In the genomic region with DNA sequence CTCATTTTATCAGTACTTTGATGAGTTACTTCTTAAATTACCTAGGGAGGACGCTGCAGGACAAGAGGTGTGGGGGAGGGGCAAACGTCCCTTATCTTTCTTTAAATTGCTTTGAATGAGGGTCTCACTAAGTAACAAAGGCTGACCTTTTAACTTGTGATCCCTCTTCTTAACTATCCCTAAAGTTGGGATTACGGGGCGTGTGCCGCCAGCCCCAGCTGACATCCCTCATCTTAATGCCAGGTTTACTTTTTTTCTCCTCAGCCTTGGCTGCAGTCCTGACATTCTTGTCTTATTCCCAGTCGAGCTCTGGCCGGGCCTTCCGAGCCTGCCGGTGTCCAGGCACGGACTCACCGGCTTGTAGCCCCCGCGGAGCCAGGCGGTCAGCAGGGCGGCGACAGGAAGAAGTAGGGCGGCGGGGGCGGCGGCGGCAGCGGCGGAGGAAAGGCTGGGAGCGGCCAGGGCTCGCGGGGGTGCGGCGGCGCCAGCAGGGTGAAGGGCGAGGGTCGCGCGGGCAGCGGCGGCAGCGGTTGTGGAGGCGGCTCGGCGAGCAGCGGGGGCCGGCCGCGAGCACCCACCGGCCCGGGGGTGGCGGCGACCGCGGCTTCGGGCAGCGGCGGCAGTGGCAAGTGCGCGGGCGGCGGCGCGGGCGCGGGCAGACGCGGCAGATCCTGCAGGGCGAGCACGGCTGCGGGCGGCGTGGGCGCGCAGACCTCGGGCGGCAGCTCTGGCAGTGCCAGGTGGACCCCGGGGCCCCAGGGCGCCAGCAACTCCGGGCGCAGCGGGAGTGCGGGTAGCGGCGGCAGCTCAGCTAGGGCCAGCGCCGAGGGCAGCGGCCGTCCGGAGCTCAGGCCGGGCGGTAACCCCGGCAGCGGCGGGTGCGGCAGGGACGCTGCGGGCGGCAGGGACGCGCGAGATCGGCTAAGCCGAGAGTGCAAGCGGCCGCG, we compare ENCODE assay signal across 1 mouse cellular context.
TF ChIP-seq lines count a peak whose summit lies in the region.

No protein-coding gene starts in this region.

TF ChIP-seq in CH12.LX, 34 proteins besides CTCF, POLR2A, EP300 and RAD21 (continued from another document):
- TF ChIP-seq CHD1 (IDR thresholded peaks at IDR 0.05; ENCODE audit: low read depth, low read length) (no peak), USF1 (IDR thresholded peaks at IDR 0.05; ENCODE audit: low read depth, low read length) (no peak), USF2 (conservative IDR thresholded peaks at IDR 0.05; ENCODE audit: low read depth, low read length) (no peak), ZMIZ1 (IDR thresholded peaks at IDR 0.05; ENCODE audit: low read depth, low read length) (no peak), BHLHE40 (IDR thresholded peaks at IDR 0.05; ENCODE audit: low read depth, low read length) (no peak), MAZ (IDR thresholded peaks at IDR 0.05; ENCODE audit: low read depth, low read length) (no peak), ZC3H11A (IDR thresholded peaks at IDR 0.05; ENCODE audit: low read depth, low read length) (no peak), MEF2A (IDR thresholded peaks at IDR 0.05; ENCODE audit: borderline replicate concordance, low read depth, low read length) (no peak), NELFE (IDR thresholded peaks at IDR 0.05; ENCODE audit: low read depth, low read length) (no peak)
